Mouse (Mus musculus) cerebellum, adult 18-20 months (tissue): ENCODE measurements around the gene Dcaf11.

ENCODE experiments used
- DNase-seq, 2 experiments: peaks; one replicate each; pipeline ENCODE4 v3.0.0; 2021

Gene Dcaf11

DNA sequence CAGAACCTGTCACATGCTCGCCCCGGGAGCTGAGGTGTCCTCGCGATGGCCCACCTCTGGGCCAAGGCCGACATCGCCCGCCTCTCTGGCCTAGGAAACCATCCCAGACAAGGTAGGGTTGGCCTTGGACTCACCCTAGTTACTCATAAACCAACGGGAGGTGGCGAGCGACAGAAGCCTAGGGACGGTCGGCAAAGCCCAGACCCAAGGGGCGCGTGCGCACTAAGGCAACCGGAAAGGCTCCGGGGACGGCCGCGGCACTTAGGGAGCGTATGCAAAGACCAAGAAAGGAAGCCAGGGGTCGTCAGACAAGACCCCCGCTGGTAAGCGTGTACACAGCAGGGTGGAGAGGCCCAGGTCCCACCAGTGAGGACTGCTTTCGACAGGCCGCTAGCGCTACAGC lies at the start of gene Dcaf11:
Gene Dcaf11 (plus strand): TSS at position 208 of the 403 bp plus-strand sequence.
- DNase-seq, result peak; percentile 92 to 94

DNA sequence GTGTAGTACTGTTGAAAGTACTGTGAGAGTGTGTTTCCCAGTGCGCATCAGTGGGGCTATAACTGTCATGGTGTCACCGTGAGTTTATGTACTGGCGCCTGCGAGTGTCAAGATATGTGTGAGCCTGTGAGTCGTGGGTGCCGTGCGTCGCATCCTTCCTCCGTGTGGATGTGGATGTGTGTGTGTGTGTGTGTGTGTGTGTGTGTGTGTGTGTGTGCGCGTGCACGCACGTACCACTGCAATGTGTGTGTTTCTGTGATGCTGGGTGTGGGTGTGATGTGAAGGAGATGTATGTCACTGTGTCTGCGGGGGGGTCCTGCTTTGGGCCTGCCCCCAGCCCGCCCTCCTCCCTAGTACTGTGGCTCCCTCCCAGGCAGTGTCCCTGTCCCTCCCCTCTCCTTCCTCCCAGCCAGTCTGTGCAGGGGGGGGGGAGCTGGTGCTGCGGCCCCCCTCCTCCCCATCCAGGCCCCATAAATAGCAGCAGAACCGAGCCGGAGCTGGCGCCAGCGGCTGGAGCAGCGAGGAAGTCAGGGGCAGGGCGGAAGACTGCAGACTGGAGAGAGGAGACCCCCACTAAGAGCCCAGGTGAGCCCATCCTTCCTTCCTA lies 49.6 kb upstream of the Dcaf11 start, which contains the start of gene Cpne6:
Gene Cpne6 (plus strand): TSS at position 321 of the 607 bp plus-strand sequence.
- no peak for DNase-seq

DNA sequence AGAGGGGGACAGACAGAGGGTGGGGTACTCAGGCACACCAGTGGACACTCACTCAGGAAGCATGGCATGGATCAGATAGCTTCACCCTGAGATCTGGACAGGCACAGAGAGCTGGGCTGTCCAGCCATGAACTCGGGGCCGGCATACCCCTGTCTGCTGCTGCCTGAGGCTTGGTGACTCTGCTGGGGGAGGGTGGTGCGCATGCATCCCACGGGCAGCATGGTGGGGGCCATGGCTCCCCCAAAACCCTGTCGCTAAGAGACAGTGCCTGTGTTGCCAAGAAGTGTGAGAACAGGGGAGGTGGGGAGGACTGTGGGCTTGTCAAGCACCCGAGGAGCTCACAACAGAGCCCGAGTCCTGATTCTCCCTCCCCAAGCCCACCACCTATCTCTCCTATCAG lies 48.8 kb upstream of the Dcaf11 start:
- DNase-seq, result no peak

DNA sequence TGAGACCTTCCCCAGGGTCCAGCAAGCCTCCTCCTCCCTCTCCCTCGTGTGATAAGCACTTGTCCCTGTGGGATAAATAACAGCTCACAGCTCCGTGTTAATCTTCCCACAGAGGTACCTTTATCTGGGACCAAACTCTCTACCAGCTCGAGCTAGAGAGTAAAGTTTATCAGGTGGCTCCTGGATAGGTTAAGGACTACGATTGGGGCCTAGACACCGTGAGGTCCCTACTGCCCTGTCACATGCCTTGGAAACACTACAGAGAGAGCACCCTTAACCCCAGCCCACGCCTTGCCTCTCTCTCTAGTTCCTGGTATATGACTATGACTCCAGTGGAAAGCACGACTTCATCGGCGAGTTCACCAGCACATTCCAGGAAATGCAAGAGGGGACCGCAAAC lies 45.9 kb upstream of the Dcaf11 start:
- no peak for DNase-seq

DNA sequence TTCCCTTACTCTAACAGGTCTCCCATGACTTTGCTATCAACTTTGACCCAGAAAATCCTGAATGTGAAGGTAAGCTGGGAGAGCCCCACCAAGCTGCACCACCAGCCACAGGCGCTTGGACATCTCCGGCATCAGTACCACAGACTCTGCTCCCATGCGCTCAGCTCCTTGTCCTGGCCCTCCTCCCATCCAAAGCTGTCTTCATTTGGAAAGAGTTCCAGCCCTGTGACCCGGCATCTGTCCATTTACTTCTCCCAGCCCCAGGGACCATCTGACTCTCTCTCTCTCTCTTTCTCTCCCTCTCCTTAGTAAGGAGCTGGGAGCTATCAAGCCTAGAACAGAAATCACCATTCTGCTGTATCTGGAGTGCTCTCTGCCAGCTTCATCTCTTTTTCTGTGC lies 44.0 kb upstream of the Dcaf11 start:
- no peak for DNase-seq

DNA sequence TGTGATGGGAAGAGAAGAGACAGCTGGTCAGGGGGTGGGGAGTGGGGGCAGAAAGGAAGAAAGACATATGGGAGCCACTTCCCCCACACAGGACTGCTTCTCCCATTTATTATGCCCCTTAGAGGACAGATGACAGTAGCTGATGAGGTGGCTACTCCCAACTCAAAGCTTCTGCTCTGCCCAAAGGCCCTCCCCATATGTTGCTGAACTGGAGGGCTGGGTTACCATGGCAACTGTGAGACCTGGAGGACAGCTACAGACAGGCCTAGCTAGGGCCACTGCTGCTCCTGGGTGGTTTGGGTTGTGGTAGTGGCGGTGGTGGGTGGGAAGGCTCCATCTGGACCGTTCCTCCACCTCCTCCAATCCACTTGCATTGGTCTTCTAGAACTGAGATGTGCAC lies 40.9 kb upstream of the Dcaf11 start:
- no peak for DNase-seq

DNA sequence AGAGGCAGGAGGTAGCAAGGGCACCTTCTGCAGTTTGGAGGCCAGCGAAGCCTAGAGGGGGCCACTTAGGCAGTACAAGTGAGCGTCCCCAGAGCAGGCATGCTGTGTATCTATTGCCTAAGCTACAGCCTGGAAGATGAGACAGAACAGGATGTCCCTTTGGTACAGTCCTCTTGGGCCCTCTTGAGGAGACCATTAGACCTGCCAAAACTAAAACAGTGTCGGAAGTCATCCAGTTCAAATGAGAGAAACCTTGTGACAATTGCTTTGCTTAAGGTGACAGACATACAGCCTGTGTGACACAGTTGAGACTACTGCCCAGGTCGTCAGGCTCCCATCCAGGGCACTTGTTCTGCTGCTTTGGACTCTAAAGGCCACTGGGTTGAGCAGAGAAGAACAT lies 40.2 kb upstream of the Dcaf11 start:
- no peak for DNase-seq

DNA sequence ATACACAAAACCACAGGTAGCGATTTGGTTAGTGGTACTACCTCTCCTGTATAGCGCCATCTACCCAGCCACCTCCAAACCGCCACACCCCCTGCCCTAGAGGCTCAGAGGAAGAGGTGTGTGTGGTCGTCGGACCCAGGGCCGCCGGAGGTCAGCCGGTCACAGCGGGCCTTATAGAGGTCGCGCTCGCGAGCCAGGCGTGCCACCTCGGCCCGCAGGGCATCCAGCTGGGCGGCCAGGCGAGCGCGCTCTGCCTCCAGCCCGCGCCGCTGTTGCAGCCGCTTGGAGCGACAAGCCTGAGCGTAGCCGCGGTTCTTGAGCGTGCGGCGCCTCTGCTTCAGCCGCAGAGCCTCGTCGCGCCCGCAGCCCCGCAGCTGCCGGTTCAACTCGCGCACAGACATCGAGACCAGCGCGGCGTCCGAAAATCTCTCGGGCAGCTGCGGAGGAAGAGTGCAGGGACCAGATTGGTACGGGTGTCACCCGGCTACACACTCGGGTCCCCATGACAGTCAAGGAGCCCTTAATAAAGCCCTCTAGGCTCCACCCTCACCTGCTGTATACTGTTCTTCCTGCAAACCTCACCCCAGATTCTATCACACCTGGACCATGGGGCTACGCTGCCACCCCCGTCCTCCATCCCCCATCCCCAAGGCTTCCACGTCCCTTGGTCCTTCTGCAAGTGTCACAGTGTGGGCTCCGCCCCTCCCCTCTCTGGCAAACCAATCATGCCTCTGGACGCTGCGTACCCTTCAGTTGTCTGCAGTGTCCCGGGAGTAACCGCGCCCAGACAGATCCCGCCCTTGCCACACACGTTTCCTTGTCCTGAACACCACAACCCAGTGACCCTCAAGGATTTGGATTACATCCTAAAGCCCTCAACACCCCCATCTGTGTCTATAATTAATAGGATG lies 39.1 kb upstream of the Dcaf11 start:
- peak; percentile 63 to 72 for DNase-seq

DNA sequence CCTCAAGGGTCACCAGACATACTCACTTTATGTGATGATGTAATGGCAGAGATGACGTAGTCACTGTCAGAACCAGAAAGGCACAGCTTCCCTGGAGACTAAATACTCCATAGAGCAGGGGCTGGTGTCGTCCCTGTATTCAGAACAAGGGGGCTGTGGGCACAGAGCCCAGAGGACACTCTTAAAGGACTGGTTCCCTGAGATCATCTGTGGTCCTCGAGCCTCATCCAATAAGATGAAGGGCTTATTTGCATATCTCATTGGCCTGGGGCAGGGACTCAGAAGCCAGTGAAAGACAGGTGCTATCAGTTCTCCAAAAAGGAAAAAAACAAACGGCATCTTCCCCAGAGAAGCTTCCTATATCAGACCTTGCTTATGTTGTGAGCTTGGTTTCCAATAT lies 35.7 kb upstream of the Dcaf11 start:
- no peak for DNase-seq

DNA sequence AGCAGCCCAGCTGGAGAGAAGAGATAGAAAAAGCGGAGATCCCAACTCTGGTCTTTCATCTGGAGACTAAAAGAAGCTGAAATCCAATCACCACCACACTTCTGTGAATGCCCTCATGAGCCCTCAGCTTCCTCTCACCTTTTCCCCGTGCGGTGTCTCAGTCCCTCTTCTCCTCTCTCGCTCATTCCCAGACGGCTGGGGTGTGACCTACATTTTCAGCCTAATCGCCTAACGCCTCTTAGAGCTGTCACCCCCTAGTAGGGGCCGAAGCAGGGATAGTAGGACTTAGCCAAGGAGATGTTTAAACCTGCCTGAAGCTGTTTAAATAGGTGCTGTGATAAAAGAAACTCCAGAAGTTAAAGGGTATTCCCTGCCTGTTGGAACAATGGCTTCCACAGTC lies 35.0 kb upstream of the Dcaf11 start, which contains the start of gene Nrl:
Gene Nrl (minus strand): TSS at position 197 of the 400 bp plus-strand sequence.
- DNase-seq, result no peak

DNA sequence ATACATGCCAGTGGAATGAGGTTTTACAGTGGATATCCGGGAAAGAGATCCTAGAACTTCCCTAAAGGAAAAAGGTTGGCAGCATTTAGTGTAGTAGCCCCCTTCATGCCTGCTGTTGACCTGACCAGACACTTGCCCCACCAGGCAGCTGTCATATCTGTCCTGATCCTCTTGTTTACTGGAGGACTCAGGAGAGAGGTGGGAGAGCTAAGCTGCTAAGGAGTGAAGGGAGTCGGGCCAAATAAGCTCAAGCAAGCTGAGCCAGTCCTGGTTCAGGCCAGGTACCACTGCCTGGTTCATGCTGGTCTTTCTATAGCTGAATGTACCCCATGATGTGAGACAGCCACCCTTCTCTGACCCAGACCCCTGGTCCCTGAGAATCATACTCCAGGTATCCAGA lies 33.1 kb upstream of the Dcaf11 start:
- no peak for DNase-seq

DNA sequence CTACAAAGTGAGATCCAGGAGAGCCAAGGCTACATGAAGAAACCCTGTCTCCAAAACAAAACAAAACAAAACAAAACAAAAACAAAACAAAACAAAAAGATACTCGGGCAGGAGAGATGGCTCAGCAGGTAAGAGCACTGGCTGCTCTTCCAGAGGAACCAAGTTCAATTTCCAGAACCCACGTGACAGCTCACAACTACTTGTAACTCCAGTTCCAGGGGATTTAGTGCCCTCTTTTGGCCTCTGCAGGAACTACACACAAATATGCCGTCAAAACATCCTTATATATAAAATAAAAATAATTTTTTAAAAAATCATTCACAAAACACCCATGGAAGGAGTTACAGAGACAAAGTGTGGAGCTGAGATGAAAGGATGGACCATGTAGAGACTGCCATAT lies 31.9 kb upstream of the Dcaf11 start:
- peak; percentile 33 to 41 for DNase-seq

DNA sequence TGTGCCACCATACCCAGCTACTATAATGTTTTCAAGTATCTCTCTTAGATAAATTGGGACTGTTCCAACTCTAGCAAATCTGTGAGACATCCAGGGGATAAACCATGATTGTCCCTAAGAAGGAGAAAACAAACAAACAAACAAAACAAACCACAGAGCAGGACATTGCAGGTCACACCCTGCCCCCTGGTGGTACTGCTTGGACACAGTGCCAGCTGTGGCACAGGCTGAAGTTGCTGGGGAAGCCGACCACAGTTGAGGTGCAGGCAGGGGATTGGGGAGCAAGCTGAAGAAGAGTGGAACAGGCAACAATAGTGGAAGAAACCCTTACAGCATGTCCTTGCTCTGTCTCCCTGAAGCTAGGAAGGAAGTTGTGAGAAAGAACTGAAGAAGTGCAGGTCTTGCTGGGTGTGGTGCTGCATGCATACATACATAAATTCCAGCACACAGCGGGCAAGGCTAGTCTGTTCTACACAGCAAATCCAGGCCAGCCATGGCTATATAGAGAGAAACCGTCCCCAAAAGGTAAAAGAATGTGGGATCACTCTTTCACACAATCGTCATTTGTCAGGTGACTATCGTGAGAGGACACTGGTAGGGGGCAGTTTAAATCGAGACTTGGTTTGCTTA lies 23.6 kb upstream of the Dcaf11 start:
- peak; percentile 25 to 29 for DNase-seq

DNA sequence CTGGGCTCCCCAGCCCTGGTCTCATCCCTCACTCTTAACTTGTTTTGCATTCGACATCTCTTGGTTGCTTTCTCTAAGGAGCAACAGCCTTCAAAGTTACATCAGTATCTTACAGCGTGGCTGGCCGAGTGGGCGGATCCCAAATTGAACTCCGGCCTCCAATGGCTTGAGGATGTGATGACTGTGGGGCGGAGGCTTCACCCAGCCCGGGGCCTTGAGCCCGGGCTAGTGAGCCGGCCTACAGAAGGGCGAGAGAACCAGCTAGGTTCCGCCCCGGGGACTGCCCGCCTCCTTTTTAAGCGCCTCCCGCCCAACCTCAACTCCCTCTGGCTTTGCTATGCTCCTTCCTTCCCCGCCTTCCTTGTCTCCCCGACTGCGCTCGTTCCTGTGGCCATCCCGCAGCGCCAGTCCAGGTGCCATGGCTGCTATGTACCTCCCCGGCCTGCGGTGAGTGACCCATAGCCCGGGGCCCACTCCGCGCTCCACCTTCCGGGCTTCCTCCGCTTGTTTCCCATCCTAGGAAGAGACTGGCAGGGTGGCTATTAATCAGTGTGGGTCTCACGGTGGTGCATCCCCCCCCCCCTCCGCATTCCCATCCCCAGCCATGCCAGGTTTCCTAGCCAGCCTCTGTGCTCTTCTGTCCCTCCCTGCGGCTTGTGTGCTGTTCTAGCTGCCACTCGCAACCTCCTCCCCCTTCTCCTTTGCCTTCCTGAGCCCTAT lies 19.6 kb upstream of the Dcaf11 start, which contains the start of gene Pck2:
Gene Pck2 (plus strand): TSS at position 200 of the 720 bp plus-strand sequence.
- peak; percentile 87 to 93 for DNase-seq

DNA sequence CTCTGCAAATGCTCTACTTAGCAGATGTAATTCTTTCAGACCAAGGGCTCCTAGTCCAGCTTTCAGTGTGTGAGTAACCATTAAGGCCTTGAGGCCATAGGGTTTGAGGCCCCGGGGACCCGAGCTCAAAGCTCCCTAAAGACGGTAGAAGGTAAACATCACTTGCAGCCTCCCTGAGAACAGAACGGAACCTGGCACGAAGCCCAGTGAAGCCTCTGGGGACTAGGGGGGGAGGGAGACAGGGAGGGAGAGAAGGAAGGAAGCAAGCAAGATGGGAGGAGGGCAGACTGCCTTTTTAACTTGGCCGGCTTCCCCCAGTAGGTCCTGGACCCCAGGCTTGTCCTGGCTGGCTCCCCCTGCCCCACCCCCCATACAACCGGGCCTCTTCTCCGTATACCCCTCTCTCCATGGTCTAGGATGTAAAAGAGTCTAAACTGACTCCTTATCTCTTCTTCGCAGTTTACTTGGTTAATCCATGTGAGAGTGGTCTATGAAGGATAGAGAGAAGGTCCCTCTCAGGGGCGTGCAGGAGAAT lies 19.0 kb upstream of the Dcaf11 start:
- DNase-seq, result peak; percentile 82 to 84

DNA sequence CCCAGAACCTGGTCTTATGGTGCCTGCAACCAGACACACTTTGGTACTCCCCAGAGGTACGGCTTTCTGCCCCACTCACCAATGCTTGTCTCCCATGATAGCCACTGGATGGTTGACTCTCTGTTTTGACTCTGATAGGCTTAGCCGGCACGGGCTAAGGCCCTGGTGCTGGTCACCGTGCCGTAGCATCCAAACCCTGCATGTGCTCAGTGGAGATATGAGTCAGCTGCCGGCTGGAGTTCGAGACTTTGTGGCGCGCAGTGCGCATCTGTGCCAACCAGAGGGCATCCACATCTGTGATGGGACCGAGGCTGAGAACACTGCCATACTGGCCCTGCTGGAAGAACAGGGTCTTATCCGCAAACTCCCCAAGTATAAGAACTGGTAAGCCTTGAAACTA lies 17.5 kb upstream of the Dcaf11 start:
- DNase-seq, result no peak

DNA sequence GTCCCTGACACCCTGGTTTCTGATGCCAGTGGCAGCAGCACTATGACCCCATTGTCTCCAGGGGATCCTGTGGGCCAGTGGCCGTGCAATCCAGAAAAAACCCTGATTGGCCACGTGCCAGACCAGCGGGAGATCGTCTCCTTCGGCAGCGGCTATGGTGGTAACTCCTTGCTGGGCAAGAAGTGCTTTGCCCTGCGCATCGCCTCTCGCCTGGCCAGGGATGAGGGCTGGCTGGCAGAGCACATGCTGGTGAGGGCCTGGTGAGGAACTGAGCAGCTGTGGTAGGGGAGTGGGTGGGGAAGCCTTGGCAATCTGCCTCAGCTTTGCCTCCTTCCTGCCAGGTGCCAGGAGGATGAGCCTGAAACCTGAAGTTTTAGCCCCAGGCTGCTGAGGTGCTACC lies 15.5 kb upstream of the Dcaf11 start:
- peak; percentile 30 to 51 for DNase-seq

DNA sequence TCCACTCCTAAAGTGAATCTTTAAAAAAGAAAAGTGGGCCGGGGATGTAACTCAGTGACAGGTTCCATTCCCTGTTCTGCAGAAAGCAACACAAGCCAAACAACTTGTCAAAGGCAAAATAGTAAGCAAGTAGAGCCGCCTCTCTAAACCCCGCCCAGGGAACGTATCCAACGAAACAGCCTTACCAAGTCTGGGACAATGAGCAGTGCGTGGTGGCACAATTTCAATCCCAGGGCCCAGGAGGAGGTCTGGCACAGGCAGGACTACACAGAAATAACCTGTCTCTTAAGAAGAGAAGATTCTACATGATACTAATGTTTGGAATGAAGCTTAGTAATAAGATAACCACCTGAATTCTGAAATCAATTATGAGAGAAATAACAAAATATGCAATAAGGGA lies 9.6 kb upstream of the Dcaf11 start:
- peak; percentile 23 to 27 for DNase-seq

DNA sequence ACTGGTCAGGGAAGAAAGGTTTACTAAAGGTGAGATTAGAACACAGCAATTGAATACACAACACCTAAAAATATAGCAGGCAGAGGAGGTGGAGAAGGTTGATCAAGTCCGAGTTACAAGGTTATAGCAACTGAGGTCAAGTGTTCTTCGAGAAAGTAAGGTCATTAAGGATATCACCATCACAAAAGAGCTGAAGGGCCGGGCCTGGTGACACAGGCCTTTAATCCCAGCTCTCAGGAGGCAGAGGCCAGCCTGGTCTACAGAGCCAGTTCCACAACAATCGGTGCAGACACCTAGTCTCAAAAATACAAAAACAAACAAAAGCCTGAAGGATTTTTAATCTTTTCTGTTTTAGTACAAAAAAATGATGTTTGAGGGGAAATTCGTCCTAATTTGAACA lies 8.5 kb upstream of the Dcaf11 start:
- no peak for DNase-seq

DNA sequence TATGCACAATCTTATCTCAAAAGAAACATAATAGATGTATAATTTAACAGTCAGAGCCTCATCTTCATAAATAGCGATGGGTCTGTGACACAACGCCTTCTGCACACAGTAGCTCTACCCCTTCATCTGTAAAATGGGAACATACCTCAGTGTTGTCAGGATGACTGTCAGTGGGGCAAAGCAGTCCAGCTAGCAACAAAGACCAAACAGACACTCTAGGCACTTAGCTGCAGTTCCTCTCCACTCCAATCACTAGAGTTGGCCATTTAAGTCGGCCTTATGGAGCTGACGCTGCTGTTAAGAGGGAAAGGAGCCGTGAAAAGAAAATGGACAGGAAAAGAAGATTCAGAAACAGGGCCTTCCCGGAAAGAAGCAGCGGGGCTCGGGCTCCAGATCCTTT lies 8.0 kb upstream of the Dcaf11 start:
- no peak for DNase-seq

DNA sequence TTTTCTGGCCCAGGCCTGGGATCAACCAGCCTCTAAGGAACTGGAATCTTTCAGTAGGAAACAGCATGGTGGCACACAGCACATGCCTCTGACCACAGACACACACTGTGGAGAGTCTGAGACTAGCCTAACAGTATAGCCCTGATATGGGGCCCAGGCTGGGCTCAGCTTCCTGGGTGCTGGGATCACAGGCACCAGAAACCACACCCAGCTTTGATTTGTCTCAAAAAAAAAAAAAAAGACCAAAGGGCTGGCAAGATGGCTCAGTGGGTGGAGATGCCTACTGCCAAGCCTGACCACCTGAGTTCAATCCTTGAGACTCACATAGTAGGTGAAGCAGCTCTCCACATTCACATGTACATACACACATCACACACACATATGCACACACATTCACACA lies 5.2 kb upstream of the Dcaf11 start:
- DNase-seq, result no peak

DNA sequence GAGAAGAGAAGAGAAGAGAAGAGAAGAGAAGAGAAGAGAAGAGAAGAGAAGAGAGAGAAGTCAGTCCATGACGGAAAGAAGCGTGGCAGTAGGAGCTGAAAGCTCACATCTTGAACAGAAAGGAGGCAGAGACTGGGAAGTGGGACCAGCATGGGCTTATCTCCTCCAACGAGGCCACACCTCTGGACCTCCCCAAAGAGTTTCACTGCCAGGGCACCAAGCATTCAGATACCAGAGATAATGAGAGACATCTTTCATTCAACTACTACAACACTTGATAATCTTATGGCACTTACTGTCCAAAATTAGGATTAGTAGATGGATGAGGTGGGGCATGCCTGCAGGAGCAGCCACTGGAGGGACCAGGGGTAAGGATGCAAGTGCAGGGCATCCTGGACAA lies 4.0 kb upstream of the Dcaf11 start:
- DNase-seq, result no peak

DNA sequence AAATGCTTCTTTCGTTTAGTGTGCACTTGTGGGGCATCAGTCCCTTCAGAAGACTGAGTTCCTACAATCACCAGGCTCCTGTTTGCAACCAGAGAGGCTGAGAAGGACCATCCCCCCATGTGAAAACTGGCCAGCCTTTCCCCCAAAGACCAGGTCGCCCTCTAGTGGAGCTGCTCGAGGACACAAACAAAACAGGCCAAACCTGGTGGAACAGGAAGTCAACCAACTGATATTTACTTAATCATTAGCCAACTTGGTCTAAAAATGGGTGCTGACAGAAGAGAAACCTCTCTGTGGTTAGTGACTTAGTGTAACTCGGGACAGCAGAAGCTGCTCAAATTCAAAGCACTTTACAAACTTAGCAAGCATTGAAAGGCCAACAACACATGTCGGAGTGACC lies 2.8 kb upstream of the Dcaf11 start:
- peak; percentile 78 to 82 for DNase-seq
